Mouse (Mus musculus) ovary, adult 18-20 months (tissue): ENCODE measurements at regions not wholly inside any gene's neighbourhood (a gene's known extent, or its start where the extent isn't known, plus 50 kb on each side); places are given as distances from the start of the nearest gene placed in this dataset.

ENCODE experiments used
- DNase-seq: peaks from one replicate; pipeline ENCODE4 v3.0.0; 2022; ENCODE audit warnings: low spot score, mixed read lengths

- no peak for DNase-seq
Observed at GRCm38 (mm10) chr13:102132696-102133095, 364.7 kb upstream of the Pik3r1 start.

DNA sequence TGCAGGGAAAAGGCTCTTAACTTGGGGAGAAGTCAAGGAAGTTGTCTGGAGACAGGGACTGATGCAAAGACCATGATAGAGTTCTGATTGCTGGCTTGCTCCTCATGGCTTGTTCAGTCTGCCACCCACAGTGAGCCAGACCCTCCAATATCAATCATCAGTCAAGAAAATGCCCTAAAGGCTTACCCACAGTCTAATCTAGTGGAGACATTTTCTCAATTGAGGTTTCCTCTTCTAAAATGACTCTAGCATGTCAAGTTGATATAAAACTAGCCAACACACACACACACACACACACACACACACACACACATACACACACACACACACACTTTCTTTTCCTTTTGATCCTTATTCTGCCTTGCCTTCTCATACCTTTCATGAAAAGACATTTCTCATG is 367.2 kb upstream of the Pik3r1 start:
- DNase-seq, result no peak

GRCm38 (mm10) chr13:102142986-102143385 is 375.0 kb upstream of the Pik3r1 start:
- no peak for DNase-seq

DNA sequence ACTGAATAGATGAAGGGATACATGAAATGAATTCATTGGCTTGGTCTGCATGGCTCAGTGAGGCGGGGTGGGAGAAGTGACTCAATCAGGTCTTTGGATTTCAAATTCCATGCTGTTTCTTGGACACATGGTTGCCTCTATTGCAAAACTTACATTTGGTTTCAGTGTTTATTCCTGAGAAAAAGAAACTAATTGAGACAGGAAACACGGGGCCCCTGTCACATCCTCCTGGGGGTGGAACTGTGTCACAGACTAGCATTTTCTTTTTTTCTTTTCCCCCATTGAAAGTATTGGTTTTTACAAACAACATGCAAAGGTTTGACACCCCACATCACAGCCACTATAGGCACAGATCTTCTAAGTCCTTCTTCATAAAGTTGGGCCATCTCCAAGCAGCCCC is 375.8 kb upstream of the Pik3r1 start:
- DNase-seq, result no peak

DNA sequence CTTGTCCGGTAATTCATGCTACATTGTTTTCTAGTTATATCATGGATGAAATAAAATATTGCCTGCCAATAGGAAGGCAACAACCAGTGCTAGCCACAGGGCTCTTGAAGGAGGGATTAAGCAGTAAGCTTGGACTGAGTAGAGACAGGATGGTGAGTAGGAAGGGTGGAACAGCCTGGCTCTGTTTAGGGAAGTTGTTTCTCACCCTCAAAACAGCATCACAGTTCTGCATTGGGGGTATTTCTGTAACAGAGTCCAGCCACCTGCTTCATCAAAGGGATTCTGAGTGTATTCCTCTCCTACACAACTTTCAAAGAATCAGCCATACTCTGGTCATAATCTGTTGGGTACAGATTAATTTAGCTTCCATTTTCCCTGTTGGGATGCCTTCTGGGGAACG is 380.0 kb upstream of the Pik3r1 start:
- no peak for DNase-seq

GRCm38 (mm10) chr13:102153785-102154608 is 386.0 kb upstream of the Pik3r1 start:
- DNase-seq, result no peak

GRCm38 (mm10) chr13:102154609-102154899 is 386.5 kb upstream of the Pik3r1 start:
- no peak for DNase-seq

DNA sequence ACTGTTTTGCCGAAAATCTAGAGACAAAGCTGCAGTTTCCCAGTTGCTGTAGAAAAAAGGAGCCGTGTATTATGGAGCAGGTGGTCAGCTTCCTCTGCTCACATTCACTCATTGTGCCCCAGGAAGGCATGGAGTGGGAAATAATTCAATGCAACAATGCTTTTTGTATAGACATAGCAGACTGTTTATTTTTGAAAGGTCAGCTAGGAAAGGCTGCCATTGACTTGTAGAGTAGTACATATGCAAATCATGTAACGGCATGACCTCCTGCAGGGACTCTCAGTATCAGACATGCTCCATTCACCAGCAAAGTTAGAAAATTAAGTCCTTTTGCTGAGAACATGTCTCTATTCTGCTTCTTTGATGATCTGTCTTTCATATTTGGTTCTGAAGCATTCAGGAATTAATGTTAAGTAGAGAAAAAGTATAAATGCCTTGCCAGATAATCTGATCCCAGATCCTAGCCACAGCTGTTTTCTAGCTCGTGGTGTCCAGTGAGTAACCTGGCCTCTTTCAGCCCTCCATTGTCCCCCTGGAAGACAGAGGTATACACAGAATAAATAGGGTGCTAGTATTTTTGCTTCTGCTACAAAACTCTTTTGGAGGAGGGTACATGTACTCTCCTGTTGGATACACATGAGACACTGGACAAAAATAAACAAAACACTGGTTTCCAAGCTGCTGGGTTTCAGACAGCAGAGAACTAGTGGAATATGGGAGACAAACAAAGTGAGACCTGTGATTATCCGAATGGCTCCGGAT is 389.5 kb upstream of the Pik3r1 start:
- no peak for DNase-seq

- no peak for DNase-seq
Observed at GRCm38 (mm10) chr13:102173382-102174234, 405.6 kb upstream of the Pik3r1 start.

GRCm38 (mm10) chr13:102174431-102174830 is 406.4 kb upstream of the Pik3r1 start:
- DNase-seq, result no peak

GRCm38 (mm10) chr13:102174896-102175295 is 406.9 kb upstream of the Pik3r1 start:
- no peak for DNase-seq

DNA sequence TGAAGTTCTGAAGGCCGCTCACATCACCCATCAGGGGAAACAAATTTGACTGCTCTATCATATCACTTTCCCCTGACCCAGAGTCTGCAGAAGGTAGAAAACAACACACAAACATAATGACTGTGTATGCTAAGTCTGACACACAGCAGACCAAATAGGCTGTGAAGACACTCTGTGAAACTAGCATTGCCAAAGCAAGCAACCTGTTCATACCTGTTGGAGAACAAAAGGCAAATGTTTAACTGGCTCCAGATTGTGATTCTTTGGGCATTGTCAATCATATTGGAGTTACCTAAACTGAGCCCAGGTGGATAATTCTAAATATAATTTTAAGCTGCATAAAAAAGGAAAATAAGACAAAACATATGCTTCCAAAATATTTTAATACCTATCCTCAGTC is 407.4 kb upstream of the Pik3r1 start:
- no peak for DNase-seq

DNA sequence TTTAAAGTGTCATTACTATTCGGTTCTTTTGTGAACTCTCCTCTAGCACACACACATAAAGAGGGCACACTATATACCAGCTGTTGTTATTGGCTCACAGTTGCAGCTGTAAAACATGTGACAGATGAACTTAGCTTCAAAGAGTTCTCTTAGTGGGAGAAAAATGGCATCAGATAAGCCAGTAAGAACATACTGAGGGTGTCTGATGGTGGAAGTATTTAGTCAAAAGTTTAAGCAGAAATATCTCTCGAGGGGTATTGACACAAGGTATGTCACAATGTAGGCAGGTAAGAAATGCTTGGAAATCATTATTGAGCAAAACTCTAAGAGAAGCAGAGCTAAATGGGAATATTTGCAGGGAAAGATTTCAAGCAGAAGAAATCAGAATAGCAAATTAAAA is 408.4 kb upstream of the Pik3r1 start:
- no peak for DNase-seq

DNA sequence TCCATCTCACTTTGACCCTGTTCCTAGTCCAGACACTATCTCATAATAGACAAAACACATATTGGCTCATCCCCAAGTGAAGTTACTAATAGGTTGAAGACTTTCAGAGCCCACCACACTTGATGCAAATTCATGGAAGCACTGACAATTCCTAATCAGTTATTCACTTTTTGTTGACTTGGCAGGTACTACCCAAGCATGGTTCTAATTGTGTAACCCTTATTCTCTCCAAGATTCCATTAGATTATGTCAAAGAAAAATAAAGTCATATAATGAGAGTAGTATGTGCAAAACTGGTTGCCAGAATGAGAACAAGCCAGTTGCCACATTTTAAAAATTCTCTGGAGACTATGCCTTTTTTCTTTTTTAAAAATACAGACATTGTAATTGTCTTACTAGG is 426.7 kb upstream of the Pik3r1 start:
- DNase-seq, result no peak

GRCm38 (mm10) chr13:102202301-102202700 is 434.3 kb upstream of the Pik3r1 start:
- DNase-seq, result no peak

- no peak for DNase-seq
Observed at GRCm38 (mm10) chr13:102218486-102218885, 450.5 kb upstream of the Pik3r1 start.

GRCm38 (mm10) chr13:102231048-102231447 is 462.3 kb upstream of the Cd180 start:
- no peak for DNase-seq

DNA sequence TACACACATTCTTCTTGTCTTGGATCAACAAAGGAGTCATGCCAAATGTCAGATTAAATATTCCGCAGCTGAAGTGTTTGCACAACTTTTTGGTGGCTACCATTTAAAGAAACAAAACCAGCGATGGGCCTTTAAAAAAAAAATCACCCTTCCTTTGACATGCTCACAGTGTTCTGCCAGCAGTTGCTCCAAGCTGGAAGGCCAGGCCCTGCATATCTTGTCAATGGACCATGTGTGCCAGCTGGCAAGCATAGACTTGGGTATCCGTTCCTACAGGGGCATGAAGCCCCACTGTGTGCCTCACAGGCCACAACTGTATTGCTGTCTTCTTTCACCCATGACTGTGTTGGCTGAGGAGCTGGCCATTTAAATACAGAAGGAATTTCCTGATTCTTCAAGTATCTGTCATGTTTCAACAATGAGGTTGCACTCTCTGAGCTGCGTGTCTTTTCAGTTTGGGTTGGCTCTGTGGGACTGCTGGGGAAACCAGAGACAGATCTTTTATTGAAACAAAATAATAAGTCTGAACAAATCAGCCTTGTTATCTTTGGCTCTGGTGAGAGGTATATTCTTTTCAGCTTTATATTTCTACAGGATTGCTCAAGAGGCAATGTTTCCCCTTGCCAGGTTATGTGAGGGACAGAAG is 460.9 kb upstream of the Cd180 start:
- peak; percentile 48 for DNase-seq

DNA sequence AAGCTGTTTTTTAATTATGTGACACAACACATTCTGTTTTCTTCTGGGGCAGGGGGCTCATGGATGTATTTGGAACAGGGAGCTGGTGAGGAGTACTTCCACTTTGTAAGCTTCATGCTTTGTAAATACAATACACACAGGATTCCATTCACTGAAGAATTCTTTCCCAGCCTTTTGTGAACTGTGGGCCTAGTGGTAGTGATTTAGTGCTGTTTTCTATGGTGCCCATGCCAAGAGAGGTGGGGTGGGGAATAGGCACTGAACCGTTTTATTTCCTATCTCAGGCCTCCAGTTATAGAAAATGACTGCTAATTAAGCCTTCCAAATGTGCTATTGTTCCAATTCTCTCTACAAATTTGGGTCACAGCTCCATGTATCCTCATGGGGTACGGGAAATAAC is 442.5 kb upstream of the Cd180 start:
- DNase-seq, result no peak

- DNase-seq, result no peak
Observed at GRCm38 (mm10) chr13:102251709-102252108, 441.6 kb upstream of the Cd180 start.

- DNase-seq, result no peak
Observed at GRCm38 (mm10) chr13:102255401-102256371, 437.7 kb upstream of the Cd180 start.
